Mouse (Mus musculus): ENCODE measurements around the gene Gm13199. TPM values are rescaled to one million over a fixed set of nuclear protein-coding genes. Genes with fewer than 3 reads are reported as not detected.
A peak's percentile ranks its signal among the peaks of the same experiment; 100 is the strongest.

The Gm13199 gene
- polyA plus RNA-seq, 1 experiment from 2014 or later, result 2.0 TPM

- ATAC-seq (replicated peaks; ENCODE audit: low FRiP score), result no peak
- Histone ChIP-seq H3K4me1 (replicated peaks; ENCODE audit: control insufficient read depth, insufficient read depth, low read length) (peaks cover 9% of the 10 kb centered on the region), H3K27me3 (replicated peaks; ENCODE audit: control insufficient read depth, insufficient read depth, low read length) (no peaks in the 10 kb centered on the region), H3K36me3 (ENCODE audit: control insufficient read depth, insufficient read depth, low read length) (peaks cover 24% of the 10 kb centered on the region), H3K4me3 (ENCODE audit: low read depth, low read length) (no peak overlapping the region), H3K9ac (ENCODE audit: low read depth, low read length) (no peak overlapping the region), H3K27ac (ENCODE audit: low read depth, low read length) (no peak overlapping the region), H3K9me3 (ENCODE audit: control insufficient read depth, low read length) (no peaks in the 10 kb centered on the region), H3K4me2 (no peak overlapping the region)
- DNase-seq (ENCODE audit: low spot score), result no peak
- 66% methylated on average over 5 of the region's 5 CpGs for WGBS
Observed at GRCm38 (mm10) chr2:5888865-5889264, 26.1 kb upstream of the Gm13199 start.

GRCm38 (mm10) chr2:5877446-5877845, 14.7 kb upstream of the Gm13199 start:
- 78% methylated on average over 3 of the region's 3 CpGs for WGBS
- H3K27me3 ChIP-seq (replicated peaks; ENCODE audit: control insufficient read depth, insufficient read depth, low read length), result no peaks in the 10 kb centered on the region
- no peaks in the 10 kb centered on the region; the same call in 1 of the 2 replicates for H3K4me1 ChIP-seq (replicated peaks; ENCODE audit: control insufficient read depth, insufficient read depth, low read length)
- no peak for DNase-seq (ENCODE audit: low spot score)
- ATAC-seq (replicated peaks; ENCODE audit: low FRiP score), result no peak
- H3K4me2 ChIP-seq, result no peak overlapping the region
- H3K27ac ChIP-seq (ENCODE audit: low read depth, low read length), result no peak overlapping the region
- H3K9me3 ChIP-seq (ENCODE audit: control insufficient read depth, low read length), result no peaks in the 10 kb centered on the region
- no peak overlapping the region for H3K4me3 ChIP-seq (ENCODE audit: low read depth, low read length)
- no peak overlapping the region for H3K9ac ChIP-seq (ENCODE audit: low read depth, low read length)
- H3K36me3 ChIP-seq (ENCODE audit: control insufficient read depth, insufficient read depth, low read length), result peaks cover 29% of the 10 kb centered on the region

GRCm38 (mm10) chr2:5869746-5870145, 7.0 kb upstream of the Gm13199 start:
- DNase-seq (ENCODE audit: low spot score) (no peak), ATAC-seq (replicated peaks; ENCODE audit: low FRiP score) (no peak)
- Histone ChIP-seq H3K4me1 (replicated peaks; ENCODE audit: control insufficient read depth, insufficient read depth, low read length) (no peaks in the 10 kb centered on the region), H3K9ac (ENCODE audit: low read depth, low read length) (no peak overlapping the region), H3K36me3 (ENCODE audit: control insufficient read depth, insufficient read depth, low read length) (peaks cover 24% of the 10 kb centered on the region), H3K4me2 (no peak overlapping the region), H3K4me3 (ENCODE audit: low read depth, low read length) (no peak overlapping the region), H3K9me3 (ENCODE audit: control insufficient read depth, low read length) (no peaks in the 10 kb centered on the region), H3K27ac (ENCODE audit: low read depth, low read length) (no peak overlapping the region), H3K27me3 (replicated peaks; ENCODE audit: control insufficient read depth, insufficient read depth, low read length) (no peaks in the 10 kb centered on the region)
- 91% methylated on average over 5 of the region's 5 CpGs for WGBS

GRCm38 (mm10) chr2:5867681-5868080, 4.9 kb upstream of the Gm13199 start:
- no peak overlapping the region for H3K9ac ChIP-seq (ENCODE audit: low read depth, low read length)
- no peak overlapping the region for H3K27ac ChIP-seq (ENCODE audit: low read depth, low read length)
- H3K4me1 ChIP-seq (replicated peaks; ENCODE audit: control insufficient read depth, insufficient read depth, low read length), result no peaks in the 10 kb centered on the region
- no peak overlapping the region for H3K4me2 ChIP-seq
- no peaks in the 10 kb centered on the region for H3K9me3 ChIP-seq (ENCODE audit: control insufficient read depth, low read length)
- no peak for DNase-seq (ENCODE audit: low spot score)
- H3K36me3 ChIP-seq (ENCODE audit: control insufficient read depth, insufficient read depth, low read length), result peaks cover 25% of the 10 kb centered on the region
- no peak for ATAC-seq (replicated peaks; ENCODE audit: low FRiP score)
- 89% methylated on average over 2 of the region's 2 CpGs for WGBS
- no peaks in the 10 kb centered on the region for H3K27me3 ChIP-seq (replicated peaks; ENCODE audit: control insufficient read depth, insufficient read depth, low read length)
- no peak overlapping the region for H3K4me3 ChIP-seq (ENCODE audit: low read depth, low read length)

- H3K27ac ChIP-seq (ENCODE audit: low read depth, low read length), result no peak overlapping the region
- H3K4me1 ChIP-seq (replicated peaks; ENCODE audit: control insufficient read depth, insufficient read depth, low read length), result peaks cover 3% of the 10 kb centered on the region
- 82% methylated on average over 5 of the region's 5 CpGs for WGBS
- H3K9me3 ChIP-seq (ENCODE audit: control insufficient read depth, low read length), result no peaks in the 10 kb centered on the region
- no peak overlapping the region for H3K4me3 ChIP-seq (ENCODE audit: low read depth, low read length)
- no peak overlapping the region for H3K4me2 ChIP-seq
- DNase-seq (ENCODE audit: low spot score) (no peak), ATAC-seq (replicated peaks; ENCODE audit: low FRiP score) (no peak)
- no peak overlapping the region for H3K9ac ChIP-seq (ENCODE audit: low read depth, low read length)
- peaks cover 10% of the 10 kb centered on the region; the same call in 1 of the 2 replicates for H3K36me3 ChIP-seq (ENCODE audit: control insufficient read depth, insufficient read depth, low read length)
- H3K27me3 ChIP-seq (replicated peaks; ENCODE audit: control insufficient read depth, insufficient read depth, low read length), result no peaks in the 10 kb centered on the region
Observed at GRCm38 (mm10) chr2:5851866-5852265, 10.9 kb downstream of the Gm13199 start.

GRCm38 (mm10) chr2:5851116-5851515, 11.6 kb downstream of the Gm13199 start:
- H3K36me3 ChIP-seq (ENCODE audit: control insufficient read depth, insufficient read depth, low read length), result peaks cover 9% of the 10 kb centered on the region; the same call in 1 of the 2 replicates

GRCm38 (mm10) chr2:5845826-5846225, 16.9 kb downstream of the Gm13199 start:
- peak overlapping the region; percentile 82 for H3K4me2 ChIP-seq

More at GRCm38 (mm10) chr2:5851116-5851515, 11.6 kb downstream of the Gm13199 start:
- Histone ChIP-seq H3K27me3 (replicated peaks; ENCODE audit: control insufficient read depth, insufficient read depth, low read length) (no peaks in the 10 kb centered on the region), H3K9me3 (ENCODE audit: control insufficient read depth, low read length) (no peaks in the 10 kb centered on the region), H3K9ac (ENCODE audit: low read depth, low read length) (no peak overlapping the region), H3K4me3 (ENCODE audit: low read depth, low read length) (no peak overlapping the region), H3K4me1 (replicated peaks; ENCODE audit: control insufficient read depth, insufficient read depth, low read length) (peaks cover 10% of the 10 kb centered on the region), H3K27ac (ENCODE audit: low read depth, low read length) (no peak overlapping the region), H3K4me2 (no peak overlapping the region)
- DNase-seq (ENCODE audit: low spot score), result no peak
- WGBS, result 84% methylated on average over 9 of the region's 9 CpGs
- no peak for ATAC-seq (replicated peaks; ENCODE audit: low FRiP score)

GRCm38 (mm10) chr2:5844873-5845631, 17.7 kb downstream of the Gm13199 start, which contains the start of the genes Nudt5 and Cdc123:
Gene Nudt5 (plus strand): TSS chr2:5845019.
Gene Cdc123 (minus strand): TSS chr2:5845164.
- Histone ChIP-seq H3K9me3 (ENCODE audit: control insufficient read depth, low read length) (no peaks in the 10 kb centered on the region), H3K9ac (ENCODE audit: low read depth, low read length) (peak within 1 kb of the TSS; percentile 78), H3K4me1 (replicated peaks; ENCODE audit: control insufficient read depth, insufficient read depth, low read length) (peaks cover 8% of the 10 kb centered on the region), H3K4me2 (peak within 1 kb of the TSS; percentile 82), H3K27ac (ENCODE audit: low read depth, low read length) (peak within 1 kb of the TSS; percentile 70), H3K36me3 (ENCODE audit: control insufficient read depth, insufficient read depth, low read length) (peaks cover 20% of the 10 kb centered on the region), H3K4me3 (ENCODE audit: low read depth, low read length) (peak within 1 kb of the TSS; percentile 72), H3K27me3 (replicated peaks; ENCODE audit: control insufficient read depth, insufficient read depth, low read length) (no peaks in the 10 kb centered on the region)
- ATAC-seq (replicated peaks; ENCODE audit: low FRiP score) (peak; percentile 93), DNase-seq (ENCODE audit: low spot score) (peak; percentile 88)
- under 1% methylated on average over 53 of the region's 53 CpGs for WGBS

More at GRCm38 (mm10) chr2:5845826-5846225, 16.9 kb downstream of the Gm13199 start:
- peak overlapping the region; percentile 72 for H3K4me3 ChIP-seq (ENCODE audit: low read depth, low read length)
- H3K9me3 ChIP-seq (ENCODE audit: control insufficient read depth, low read length), result no peaks in the 10 kb centered on the region
- H3K36me3 ChIP-seq (ENCODE audit: control insufficient read depth, insufficient read depth, low read length), result peaks cover 16% of the 10 kb centered on the region
- H3K27ac ChIP-seq (ENCODE audit: low read depth, low read length), result no peak overlapping the region
- 26% methylated on average over 4 of the region's 4 CpGs for WGBS
- H3K4me1 ChIP-seq (replicated peaks; ENCODE audit: control insufficient read depth, insufficient read depth, low read length), result peaks cover 8% of the 10 kb centered on the region
- DNase-seq (ENCODE audit: low spot score) (no peak), ATAC-seq (replicated peaks; ENCODE audit: low FRiP score) (no peak)
- H3K27me3 ChIP-seq (replicated peaks; ENCODE audit: control insufficient read depth, insufficient read depth, low read length), result no peaks in the 10 kb centered on the region
- H3K9ac ChIP-seq (ENCODE audit: low read depth, low read length), result peak overlapping the region; percentile 78
